Mouse (Mus musculus): Measurements from ENCODE around the gene Ttll12.

DNA sequence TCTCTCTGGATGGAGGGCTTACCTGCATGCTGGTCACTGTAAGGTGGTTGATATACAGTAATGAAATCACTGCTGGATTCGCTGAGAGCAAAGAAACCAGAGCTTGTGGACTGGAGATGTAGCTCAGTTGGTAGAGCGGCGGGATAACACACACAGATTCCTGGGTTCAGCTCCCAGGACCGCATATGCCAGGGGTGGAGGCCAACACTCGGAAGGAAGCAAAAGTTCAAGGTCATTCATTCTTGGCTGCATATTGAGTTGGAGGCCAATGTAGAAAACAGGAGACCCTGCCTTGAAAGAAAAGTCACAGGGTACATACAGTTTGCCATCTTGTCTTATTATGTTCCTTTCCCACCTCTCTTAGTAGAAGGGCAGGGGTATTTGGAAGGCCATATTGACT is 65.2 kb downstream of the Ttll12 start:
- TF ChIP-seq POLR2A (IDR thresholded peaks at IDR 0.05; ENCODE audit: control insufficient read depth in 1 of 2, insufficient read depth in 1 of 2, low read depth in 1 of 2, low read length in 2 of 2, poor library complexity in 1 of 2) = no peak
- no peak for TF ChIP-seq CTCF (IDR thresholded peaks at IDR 0.05 in 2 of 3, conservative IDR thresholded peaks at IDR 0.05 in 1 of 3; ENCODE audit: control insufficient read depth in 1 of 3, insufficient read depth in 1 of 3, low read depth in 2 of 3, low read length in 3 of 3, poor library complexity in 1 of 3, severe bottlenecking in 1 of 3)
- no peak for TF ChIP-seq SIN3A (IDR thresholded peaks at IDR 0.05; ENCODE audit: low read length)
- no peak for TF ChIP-seq TCF12 (IDR thresholded peaks at IDR 0.05; ENCODE audit: low read depth, low read length)
- no peak for TF ChIP-seq BHLHE40 (IDR thresholded peaks at IDR 0.05; ENCODE audit: borderline replicate concordance, low read depth, low read length)
- TF ChIP-seq MAX (IDR thresholded peaks at IDR 0.05; ENCODE audit: low read length) = no peak
